Mouse (Mus musculus): Measurements from ENCODE around the gene Gm15140. TPM values are rescaled to one million over a fixed set of nuclear protein-coding genes. Genes with fewer than 3 reads are reported as not detected.
"Not testable (repeated sequence)": the region's sequence is repeated elsewhere in the genome, so short reads cannot be mapped to it uniquely, and the experiment has no call there.

Gm15140 gene
- not detected in 2 replicates for polyA plus RNA-seq (2016; fragmentation: Nextera tagmentation; extraction: Ambion mirVana)

DNA sequence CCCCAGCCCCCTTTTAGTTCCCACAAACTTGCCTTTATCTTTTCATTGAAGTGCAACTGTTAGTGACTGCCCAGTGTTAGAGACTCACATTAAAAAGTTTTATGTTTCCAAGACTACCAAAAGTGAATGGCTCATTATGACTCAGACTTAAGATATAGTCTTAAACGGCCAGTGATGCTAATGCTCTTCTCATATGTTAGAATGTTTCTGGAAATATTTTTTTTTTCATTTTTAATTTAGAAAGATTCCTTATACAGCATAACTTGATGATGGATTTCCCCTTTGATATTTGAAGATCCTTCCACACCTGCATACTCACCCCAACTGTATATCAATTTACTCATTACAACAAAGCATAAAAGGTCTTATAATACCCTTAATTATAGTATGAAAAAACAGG is at the start of gene Gm15140:
TSS of gene Gm15140 (minus strand) at position 101 of the 400 bp plus-strand sequence.
- not testable (repeated sequence) for H3K4me3 ChIP-seq; H3K36me3 ChIP-seq (replicated peaks); DNase-seq (ENCODE audit: extremely low spot score, low spot score); H3K9me3 ChIP-seq; H3K4me1 ChIP-seq; H3K27me3 ChIP-seq (ENCODE audit: poor library complexity, severe bottlenecking); H3K27ac ChIP-seq
- 73% methylated on average over 1 of the region's 1 CpGs for WGBS

Other genes with a start within 250 kb of the Gm15140 start
- gene Samt1, start 108.0 kb downstream of the Gm15140 start, polyA plus RNA-seq (2016; fragmentation: Nextera tagmentation; extraction: Ambion mirVana), result not detected in 2 replicates
- not detected in 2 replicates for gene 4921511M17Rik, start 86.9 kb downstream of the Gm15140 start, polyA plus RNA-seq (2016; fragmentation: Nextera tagmentation; extraction: Ambion mirVana)
- gene Gm10057, start 65.6 kb downstream of the Gm15140 start, polyA plus RNA-seq (2016; fragmentation: Nextera tagmentation; extraction: Ambion mirVana), result not detected in 2 replicates
- not detected in 2 replicates for gene 4930524N10Rik, start 222.7 kb upstream of the Gm15140 start, polyA plus RNA-seq (2016; fragmentation: Nextera tagmentation; extraction: Ambion mirVana)